Mouse (Mus musculus): ENCODE measurements around the gene Wnk2. TPM values are rescaled to one million over a fixed set of nuclear protein-coding genes. Genes with fewer than 3 reads are reported as not detected.
A peak's percentile ranks its signal among the peaks of the same experiment; 100 is the strongest.

Wnk2 gene
- polyA plus RNA-seq (2012; rRNA removed) = 62.4 and 65.4 TPM in 2 replicates

DNA sequence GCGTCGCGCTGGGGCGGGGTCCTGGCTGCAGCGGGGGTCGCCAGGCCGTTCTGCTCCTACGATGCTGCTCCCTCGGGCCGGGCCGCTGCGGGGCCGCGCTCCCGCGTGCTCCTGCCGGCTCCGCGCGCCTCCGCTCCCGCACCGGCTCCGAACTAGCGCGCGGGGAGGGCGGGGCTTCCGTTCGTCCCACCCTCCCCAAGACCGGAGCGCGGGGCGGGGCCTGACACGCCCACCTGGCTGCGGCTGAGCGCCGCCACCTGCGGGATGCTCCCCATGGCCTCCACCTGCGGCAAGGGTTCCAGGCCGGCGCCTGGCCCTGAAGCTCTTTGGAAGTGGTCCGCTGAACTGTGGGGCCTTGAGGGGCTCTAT is at the start of gene Wnk2:
Gene Wnk2, minus strand, starts transcription at position 157 of the 369 bp plus-strand sequence.
- TF ChIP-seq CTCF (IDR thresholded peaks at IDR 0.05; ENCODE audit: extremely low read depth, insufficient read depth, low read length) (no peak), POLR2A (IDR thresholded peaks at IDR 0.05; ENCODE audit: extremely low read depth, insufficient read depth, low read length) (peak; percentile 44; the same call in 1 of the 2 replicates)
- Histone ChIP-seq H3K4me3 (ENCODE audit: insufficient read depth, low read length) (peak within 1 kb of the TSS; percentile 89), H3K4me1 (ENCODE audit: control insufficient read depth, insufficient read depth, low read length) (peaks cover 6% of the 10 kb centered on the region; the same call in 1 of the 2 replicates), H3K27ac (ENCODE audit: insufficient read depth, low read length) (peak within 1 kb of the TSS; percentile 30)

DNA sequence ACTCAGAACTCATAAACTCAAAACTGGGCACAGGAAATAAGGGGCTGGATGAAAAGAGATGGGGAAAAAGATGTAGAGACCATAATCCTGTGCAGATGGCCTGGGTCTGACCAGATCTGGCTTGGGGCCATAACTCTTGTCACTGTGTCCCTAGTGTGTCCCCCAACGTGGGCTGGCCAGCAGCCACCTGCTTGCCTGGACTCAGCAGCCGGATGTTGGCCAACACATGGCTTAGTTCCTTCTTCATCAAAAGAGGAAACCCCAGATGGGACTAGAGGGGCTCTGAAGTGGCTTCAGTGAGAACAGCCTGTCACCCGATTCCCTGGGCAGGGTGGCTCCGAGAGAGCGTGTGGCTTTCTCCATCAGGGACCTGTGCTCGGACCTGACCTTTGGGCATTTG is 49.0 kb upstream of the Wnk2 start:
- no peak overlapping the region for H3K4me3 ChIP-seq (ENCODE audit: insufficient read depth, low read length)
- H3K27ac ChIP-seq (ENCODE audit: insufficient read depth, low read length) = no peak overlapping the region
- TF ChIP-seq CTCF (IDR thresholded peaks at IDR 0.05; ENCODE audit: extremely low read depth, insufficient read depth, low read length) (no peak), POLR2A (IDR thresholded peaks at IDR 0.05; ENCODE audit: extremely low read depth, insufficient read depth, low read length) (no peak)
- no peaks in the 10 kb centered on the region for H3K4me1 ChIP-seq (ENCODE audit: control insufficient read depth, insufficient read depth, low read length)

DNA sequence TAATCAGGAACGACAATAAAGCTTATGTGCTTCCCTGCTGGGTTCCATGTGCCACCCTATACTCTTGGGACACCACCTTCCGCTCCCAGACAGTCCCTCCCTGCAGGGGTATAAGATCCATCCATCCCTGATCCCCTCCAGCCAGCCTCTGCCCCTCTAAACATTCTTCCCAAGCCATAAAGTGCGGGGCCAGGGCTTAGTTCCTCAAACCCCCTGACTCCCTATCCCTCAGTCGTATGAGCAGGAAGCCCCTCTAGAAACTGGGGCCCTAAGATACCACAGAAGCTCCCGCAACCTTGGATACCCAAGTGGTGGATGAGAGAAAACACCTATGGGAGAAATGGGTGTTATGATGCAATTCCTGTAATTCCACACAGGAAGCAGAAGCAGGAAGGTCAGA is 48.4 kb upstream of the Wnk2 start:
- Histone ChIP-seq H3K4me3 (ENCODE audit: insufficient read depth, low read length) (no peak overlapping the region), H3K27ac (ENCODE audit: insufficient read depth, low read length) (no peak overlapping the region), H3K4me1 (ENCODE audit: control insufficient read depth, insufficient read depth, low read length) (no peaks in the 10 kb centered on the region)
- TF ChIP-seq CTCF (IDR thresholded peaks at IDR 0.05; ENCODE audit: extremely low read depth, insufficient read depth, low read length) (no peak), POLR2A (IDR thresholded peaks at IDR 0.05; ENCODE audit: extremely low read depth, insufficient read depth, low read length) (no peak)

DNA sequence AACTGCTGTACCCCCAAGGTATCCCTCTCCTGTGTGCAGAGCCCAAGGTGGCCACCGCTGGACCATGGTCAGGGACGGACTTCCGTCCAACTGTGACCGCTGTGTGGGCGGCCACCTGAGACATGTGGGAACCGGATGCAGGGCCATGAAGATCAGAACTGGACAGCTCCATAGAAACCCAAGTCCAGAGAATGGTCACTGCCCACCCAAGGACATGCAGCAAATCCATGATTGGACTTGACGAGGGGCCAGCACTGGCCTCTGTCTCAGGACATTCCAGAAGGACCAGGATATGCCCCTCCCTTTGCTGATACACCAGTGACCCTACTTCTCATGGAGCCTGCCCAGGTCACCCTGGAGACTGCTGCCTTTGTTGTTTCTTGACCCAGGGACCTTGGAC is 47.8 kb upstream of the Wnk2 start:
- Histone ChIP-seq H3K27ac (ENCODE audit: insufficient read depth, low read length) (no peak overlapping the region), H3K4me3 (ENCODE audit: insufficient read depth, low read length) (no peak overlapping the region), H3K4me1 (ENCODE audit: control insufficient read depth, insufficient read depth, low read length) (no peaks in the 10 kb centered on the region)
- TF ChIP-seq CTCF (IDR thresholded peaks at IDR 0.05; ENCODE audit: extremely low read depth, insufficient read depth, low read length) = no peak
- TF ChIP-seq POLR2A (IDR thresholded peaks at IDR 0.05; ENCODE audit: extremely low read depth, insufficient read depth, low read length) = no peak

DNA sequence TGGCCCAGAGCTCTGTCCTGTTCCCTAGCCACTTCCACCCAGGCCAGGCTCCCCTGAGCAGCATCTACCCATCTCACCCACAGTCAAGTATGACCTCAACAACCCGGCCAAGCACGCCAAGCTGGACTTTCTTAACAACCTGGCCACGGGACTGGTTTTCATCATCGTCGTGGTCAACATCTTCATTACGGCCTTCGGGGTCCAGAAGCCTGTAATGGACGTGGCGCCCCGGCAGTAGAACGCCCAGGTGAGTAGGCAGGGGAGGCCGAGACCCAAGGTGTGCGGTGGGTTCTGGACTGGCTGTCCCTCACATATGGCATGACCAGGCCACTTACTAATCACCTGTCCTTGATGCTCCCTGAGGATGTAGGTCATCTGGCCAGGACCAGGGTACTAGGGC is 47.0 kb upstream of the Wnk2 start:
- H3K27ac ChIP-seq (ENCODE audit: insufficient read depth, low read length) = no peak overlapping the region
- H3K4me1 ChIP-seq (ENCODE audit: control insufficient read depth, insufficient read depth, low read length) = no peaks in the 10 kb centered on the region
- H3K4me3 ChIP-seq (ENCODE audit: insufficient read depth, low read length) = no peak overlapping the region
- TF ChIP-seq POLR2A (IDR thresholded peaks at IDR 0.05; ENCODE audit: extremely low read depth, insufficient read depth, low read length) (no peak), CTCF (IDR thresholded peaks at IDR 0.05; ENCODE audit: extremely low read depth, insufficient read depth, low read length) (no peak)

DNA sequence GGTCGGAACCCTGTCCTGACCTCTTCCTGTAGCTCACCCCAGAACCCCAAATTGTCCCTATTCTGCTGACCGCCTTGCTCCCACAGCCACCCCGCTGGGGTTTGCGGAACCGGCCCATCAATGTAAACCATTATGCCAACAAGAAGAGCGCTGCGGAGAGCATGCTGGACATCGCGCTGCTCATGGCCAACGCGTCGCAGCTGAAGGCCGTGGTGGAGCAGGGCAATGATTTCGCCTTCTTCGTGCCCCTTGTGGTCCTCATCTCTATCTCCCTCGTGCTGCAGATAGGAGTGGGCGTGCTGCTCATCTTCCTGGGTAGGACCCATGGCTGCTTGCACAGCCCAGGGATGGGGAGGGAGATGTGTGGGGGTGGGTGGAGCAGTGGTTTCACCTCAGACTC is 45.8 kb upstream of the Wnk2 start:
- no peak for TF ChIP-seq POLR2A (IDR thresholded peaks at IDR 0.05; ENCODE audit: extremely low read depth, insufficient read depth, low read length)
- TF ChIP-seq CTCF (IDR thresholded peaks at IDR 0.05; ENCODE audit: extremely low read depth, insufficient read depth, low read length) = no peak
- Histone ChIP-seq H3K27ac (ENCODE audit: insufficient read depth, low read length) (no peak overlapping the region), H3K4me3 (ENCODE audit: insufficient read depth, low read length) (no peak overlapping the region), H3K4me1 (ENCODE audit: control insufficient read depth, insufficient read depth, low read length) (no peaks in the 10 kb centered on the region)

DNA sequence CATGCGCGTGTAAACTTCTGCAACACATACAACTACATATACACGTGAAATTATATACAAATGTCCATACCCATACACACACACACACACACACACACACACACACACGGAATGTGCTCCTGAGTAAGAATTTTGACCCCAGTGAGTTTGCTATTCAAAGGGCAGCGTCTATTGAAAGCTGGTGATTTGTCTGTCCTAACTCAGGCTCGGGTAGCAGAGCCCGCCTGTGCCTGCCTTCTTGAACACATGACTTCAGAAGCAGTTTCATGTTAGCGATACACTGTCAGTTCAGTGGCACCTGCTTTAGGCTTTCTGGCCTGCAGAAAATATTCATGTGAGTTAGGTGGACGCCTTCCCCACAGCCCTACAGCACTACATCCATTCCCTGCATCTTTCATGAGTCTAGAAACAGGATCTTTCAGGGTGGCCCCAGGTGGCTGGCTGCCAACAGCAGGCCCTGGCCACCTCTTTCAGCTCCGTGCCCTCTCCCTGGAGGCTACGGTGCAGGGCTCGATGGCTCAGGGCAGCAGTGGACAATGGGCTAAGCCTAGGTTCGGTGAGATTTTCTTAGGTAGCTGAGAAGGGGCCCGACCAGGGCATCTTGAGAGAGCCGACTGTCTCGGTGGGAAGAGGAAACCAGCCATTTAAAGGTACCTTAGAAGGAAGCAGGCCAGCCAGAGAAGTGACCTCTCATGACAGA is 44.5 kb upstream of the Wnk2 start:
- H3K27ac ChIP-seq (ENCODE audit: insufficient read depth, low read length) = no peak overlapping the region
- no peak for TF ChIP-seq POLR2A (IDR thresholded peaks at IDR 0.05; ENCODE audit: extremely low read depth, insufficient read depth, low read length)
- H3K4me3 ChIP-seq (ENCODE audit: insufficient read depth, low read length) = no peak overlapping the region
- H3K4me1 ChIP-seq (ENCODE audit: control insufficient read depth, insufficient read depth, low read length) = no peaks in the 10 kb centered on the region

DNA sequence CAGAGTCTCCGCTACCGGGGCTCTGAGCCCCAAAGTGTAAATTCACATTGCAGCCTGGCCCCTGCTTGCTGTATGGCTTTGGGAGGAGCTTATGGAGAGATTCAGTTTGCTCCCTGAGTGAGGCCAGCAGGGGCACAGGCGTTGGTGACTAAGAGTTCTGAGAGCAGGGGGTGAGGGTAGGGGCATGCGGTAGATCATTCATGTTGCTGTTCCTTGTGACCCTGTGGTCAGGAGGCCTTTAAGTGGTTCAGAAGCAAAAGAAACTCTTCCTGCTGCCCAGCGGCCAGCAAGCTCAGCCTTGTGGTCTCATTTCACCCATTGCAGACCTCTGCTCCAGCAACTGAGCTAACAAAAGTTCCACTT is 43.8 kb upstream of the Wnk2 start:
- TF ChIP-seq CTCF (IDR thresholded peaks at IDR 0.05; ENCODE audit: extremely low read depth, insufficient read depth, low read length) (no peak), POLR2A (IDR thresholded peaks at IDR 0.05; ENCODE audit: extremely low read depth, insufficient read depth, low read length) (no peak)
- H3K4me3 ChIP-seq (ENCODE audit: insufficient read depth, low read length) = no peak overlapping the region
- no peak overlapping the region for H3K27ac ChIP-seq (ENCODE audit: insufficient read depth, low read length)
- peaks cover 4% of the 10 kb centered on the region; the same call in 1 of the 2 replicates for H3K4me1 ChIP-seq (ENCODE audit: control insufficient read depth, insufficient read depth, low read length)

DNA sequence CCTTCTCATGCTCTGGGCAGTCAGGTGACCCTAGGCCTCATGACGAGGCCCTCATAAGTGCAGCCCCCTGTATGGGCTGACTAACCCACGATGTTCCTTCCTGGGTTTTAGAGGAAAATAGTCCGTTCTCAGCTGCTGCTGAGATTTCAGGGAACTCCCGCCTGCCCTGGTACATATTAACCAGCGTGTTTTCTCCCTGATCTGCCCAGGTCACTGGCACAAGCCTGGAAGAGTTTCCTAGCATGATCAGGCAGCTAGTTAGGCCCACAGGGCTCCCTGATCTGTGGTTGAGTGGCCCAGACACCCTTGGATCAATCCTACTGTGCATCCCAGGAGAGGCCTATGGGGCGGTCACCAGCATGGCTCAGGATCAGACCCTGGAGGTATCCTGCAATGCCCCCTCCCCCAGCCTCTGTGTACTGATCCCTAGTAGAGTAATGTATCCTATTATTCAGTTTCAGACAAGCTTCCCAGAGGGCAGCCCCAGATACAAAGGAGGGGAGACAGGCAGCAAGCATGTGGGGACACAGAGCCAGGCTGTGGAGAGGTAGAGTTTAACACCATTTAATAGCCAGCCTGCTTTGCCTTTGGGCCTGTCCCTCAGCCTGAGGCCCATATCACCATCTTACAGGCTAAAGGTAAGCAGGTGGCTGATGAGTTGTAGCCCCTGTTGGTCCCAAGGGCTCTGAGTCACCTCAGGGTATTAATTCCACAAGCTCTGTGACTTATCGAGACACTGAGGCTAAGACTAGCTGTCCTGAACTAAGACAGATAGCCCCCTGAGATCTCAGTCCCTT is 43.3 kb upstream of the Wnk2 start:
- no peak for TF ChIP-seq POLR2A (IDR thresholded peaks at IDR 0.05; ENCODE audit: extremely low read depth, insufficient read depth, low read length)
- TF ChIP-seq CTCF (IDR thresholded peaks at IDR 0.05; ENCODE audit: extremely low read depth, insufficient read depth, low read length) = no peak
- no peak overlapping the region for H3K27ac ChIP-seq (ENCODE audit: insufficient read depth, low read length)
- no peak overlapping the region for H3K4me3 ChIP-seq (ENCODE audit: insufficient read depth, low read length)
- peaks cover 4% of the 10 kb centered on the region; the same call in 1 of the 2 replicates for H3K4me1 ChIP-seq (ENCODE audit: control insufficient read depth, insufficient read depth, low read length)

Data from cortical plate, adult 2 months (tissue).